Mouse (Mus musculus) limb, embryonic 15.5 days (tissue): ENCODE measurements around the gene Ddost. TPM values are rescaled to one million over a fixed set of nuclear protein-coding genes. Genes with fewer than 3 reads are reported as not detected.

Source experiments
- ATAC-seq: fragments of 200-750 bp; cut with Nextera tagmentation; 2 replicates; pipeline ENCODE4 v1.8.0; 2017; ENCODE audit warnings: low read depth, moderate TSS enrichment; ENCODE audit not compliant: insufficient number of reproducible peaks, low FRiP score, low TSS enrichment
- H3K27ac ChIP-seq: fragments of 300-500 bp; sonication (generic); 2 replicates; pipeline ENCODE4 v1.5.1; 2015; ENCODE audit warnings: moderate library complexity, mild to moderate bottlenecking, inconsistent platforms
- H3K27me3 ChIP-seq: fragments of 300-500 bp; sonication (generic); 2 replicates; pipeline ENCODE4 v1.6.1; 2015; ENCODE audit warnings: inconsistent platforms
- H3K36me3 ChIP-seq: fragments of 300-500 bp; sonication (generic); 2 replicates; pipeline ENCODE4 v1.6.1; 2015; ENCODE audit warnings: inconsistent platforms
- H3K4me1 ChIP-seq: fragments of 300-500 bp; sonication (generic); 2 replicates; pipeline ENCODE4 v1.6.1; 2015; ENCODE audit warnings: inconsistent platforms
- H3K4me2 ChIP-seq: fragments of 300-500 bp; sonication (generic); 2 replicates; pipeline ENCODE4 v1.6.1; 2015; ENCODE audit warnings: mild to moderate bottlenecking, inconsistent platforms
- H3K4me3 ChIP-seq: fragments of 300-500 bp; sonication (generic); 2 replicates; pipeline ENCODE4 v1.5.1; 2015; ENCODE audit warnings: mild to moderate bottlenecking, inconsistent platforms
- H3K9ac ChIP-seq: fragments of 300-500 bp; sonication (generic); 2 replicates; pipeline ENCODE4 v1.6.1; 2015; ENCODE audit warnings: inconsistent platforms
- H3K9me3 ChIP-seq: fragments of 300-500 bp; sonication (generic); 2 replicates; pipeline ENCODE4 v1.6.1; 2016; ENCODE audit warnings: inconsistent platforms
- WGBS: fragments of 180-500 bp; shearing (Covaris S2); methylation state at CpG from one replicate; pipeline ENCODE4 v1.1.7; 2015; 5-methylcytosine and 5-hydroxymethylcytosine counted together
- polyA plus RNA-seq: library from polyadenylated mRNA; unstranded; fragments of >200 nt; fragmentation: Nextera tagmentation; extraction: Ambion mirVana; gene quantifications from 2 replicates; pipeline ENCODE4 v1.2.1, GENCODE M21; 2015

The Ddost gene
- 395 and 402 TPM in 2 replicates for polyA plus RNA-seq

DNA sequence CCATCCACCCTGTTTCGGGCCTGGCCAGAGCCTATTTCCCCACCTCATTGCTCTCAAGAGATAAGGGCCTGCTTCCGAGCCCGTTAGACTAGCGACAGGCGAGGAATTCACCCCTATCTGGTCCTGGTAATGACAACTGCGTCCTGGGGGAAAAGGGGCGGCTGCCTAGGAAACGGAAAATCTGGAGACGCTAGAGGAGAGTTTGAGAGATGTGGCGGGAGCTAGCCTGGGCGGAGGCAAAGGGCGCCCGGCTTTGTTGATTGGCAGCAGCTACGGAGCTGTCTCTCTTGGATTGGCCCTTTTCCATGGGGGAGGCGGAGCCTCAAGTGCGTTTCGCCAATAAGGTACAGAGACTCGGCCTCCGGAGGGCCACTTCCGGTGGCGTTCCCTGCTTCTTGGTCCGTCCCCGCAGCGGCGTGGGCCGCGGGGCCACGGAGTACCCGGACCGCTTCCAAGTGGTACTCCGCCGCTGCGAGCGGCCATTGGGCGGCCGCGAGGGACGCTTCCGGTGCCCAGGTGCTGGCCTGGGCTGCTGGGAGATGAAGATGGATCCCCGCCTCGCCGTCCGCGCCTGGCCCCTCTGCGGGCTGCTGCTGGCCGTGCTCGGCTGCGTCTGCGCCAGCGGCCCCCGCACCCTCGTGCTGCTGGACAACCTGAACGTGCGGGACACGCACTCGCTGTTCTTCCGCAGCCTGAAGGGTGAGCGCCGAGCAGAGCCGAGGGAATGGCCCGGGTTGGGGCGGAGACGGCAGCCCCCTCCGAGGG lies at the start of gene Ddost:
Ddost (plus strand) TSS at position 391 of the 765 bp plus-strand sequence.
- Histone ChIP-seq H3K27ac (peak within 1 kb of the TSS; percentile 83), H3K4me1 (peaks cover 18% of the 10 kb centered on the region), H3K9me3 (no peaks in the 10 kb centered on the region), H3K4me2 (peak within 1 kb of the TSS; percentile 86), H3K4me3 (peak within 1 kb of the TSS; percentile 95), H3K27me3 (no peaks in the 10 kb centered on the region), H3K9ac (peak within 1 kb of the TSS; percentile 96), H3K36me3 (peaks cover 30% of the 10 kb centered on the region)
- ATAC-seq = peak; percentile 96
- WGBS = under 1% methylated on average over 64 of the region's 64 CpGs

GRCm38 (mm10) chr4:138257116-138257687 lies 47.3 kb upstream of the Ddost start:
- 73% methylated on average over 22 of the region's 22 CpGs for WGBS
- Histone ChIP-seq H3K4me1 (peaks cover 5% of the 10 kb centered on the region), H3K27ac (no peak overlapping the region), H3K36me3 (no peaks in the 10 kb centered on the region), H3K4me2 (no peak overlapping the region), H3K4me3 (no peak overlapping the region), H3K9me3 (no peaks in the 10 kb centered on the region), H3K27me3 (peaks cover 22% of the 10 kb centered on the region), H3K9ac (no peak overlapping the region)
- ATAC-seq = no peak

GRCm38 (mm10) chr4:138258663-138259062 lies 45.9 kb upstream of the Ddost start:
- no peaks in the 10 kb centered on the region for H3K9me3 ChIP-seq
- no peak overlapping the region for H3K27ac ChIP-seq
- WGBS = 74% methylated on average over 7 of the region's 7 CpGs
- peaks cover 18% of the 10 kb centered on the region for H3K27me3 ChIP-seq
- no peak overlapping the region for H3K4me2 ChIP-seq
- no peaks in the 10 kb centered on the region for H3K36me3 ChIP-seq
- H3K4me3 ChIP-seq = no peak overlapping the region
- no peak overlapping the region for H3K9ac ChIP-seq
- ATAC-seq = no peak
- H3K4me1 ChIP-seq = 0 out of 2 replicates have a peak, but pooled peaks cover 10% of the 10 kb centered on the region

DNA sequence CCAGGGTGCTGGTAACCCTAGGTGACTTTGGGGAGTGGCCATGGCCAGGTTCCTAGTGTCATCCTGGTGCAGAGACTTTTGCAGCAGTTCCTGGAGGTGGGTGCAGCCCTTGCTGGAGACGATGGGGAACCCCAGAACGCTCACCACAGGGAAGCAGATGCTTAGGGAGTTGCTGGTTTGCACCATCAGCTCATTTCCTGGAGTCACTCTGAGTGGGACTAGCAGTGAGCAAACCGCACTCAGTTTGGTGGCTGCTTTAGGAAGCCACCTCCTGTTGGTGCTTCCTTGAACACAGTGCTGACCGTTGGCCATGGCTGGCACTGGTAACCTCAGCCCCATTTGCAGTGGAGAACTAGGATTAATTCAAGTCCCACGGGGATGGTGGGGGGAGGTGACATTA lies 45.0 kb upstream of the Ddost start:
- no peaks in the 10 kb centered on the region for H3K36me3 ChIP-seq
- WGBS = 81% methylated on average over 5 of the region's 5 CpGs
- 0 out of 2 replicates have a peak, but pooled peaks cover 10% of the 10 kb centered on the region for H3K4me1 ChIP-seq
- no peaks in the 10 kb centered on the region for H3K9me3 ChIP-seq
- H3K4me3 ChIP-seq = no peak overlapping the region
- no peak overlapping the region for H3K4me2 ChIP-seq
- H3K27me3 ChIP-seq = peaks cover 17% of the 10 kb centered on the region
- H3K9ac ChIP-seq = no peak overlapping the region
- ATAC-seq = no peak
- no peak overlapping the region for H3K27ac ChIP-seq

DNA sequence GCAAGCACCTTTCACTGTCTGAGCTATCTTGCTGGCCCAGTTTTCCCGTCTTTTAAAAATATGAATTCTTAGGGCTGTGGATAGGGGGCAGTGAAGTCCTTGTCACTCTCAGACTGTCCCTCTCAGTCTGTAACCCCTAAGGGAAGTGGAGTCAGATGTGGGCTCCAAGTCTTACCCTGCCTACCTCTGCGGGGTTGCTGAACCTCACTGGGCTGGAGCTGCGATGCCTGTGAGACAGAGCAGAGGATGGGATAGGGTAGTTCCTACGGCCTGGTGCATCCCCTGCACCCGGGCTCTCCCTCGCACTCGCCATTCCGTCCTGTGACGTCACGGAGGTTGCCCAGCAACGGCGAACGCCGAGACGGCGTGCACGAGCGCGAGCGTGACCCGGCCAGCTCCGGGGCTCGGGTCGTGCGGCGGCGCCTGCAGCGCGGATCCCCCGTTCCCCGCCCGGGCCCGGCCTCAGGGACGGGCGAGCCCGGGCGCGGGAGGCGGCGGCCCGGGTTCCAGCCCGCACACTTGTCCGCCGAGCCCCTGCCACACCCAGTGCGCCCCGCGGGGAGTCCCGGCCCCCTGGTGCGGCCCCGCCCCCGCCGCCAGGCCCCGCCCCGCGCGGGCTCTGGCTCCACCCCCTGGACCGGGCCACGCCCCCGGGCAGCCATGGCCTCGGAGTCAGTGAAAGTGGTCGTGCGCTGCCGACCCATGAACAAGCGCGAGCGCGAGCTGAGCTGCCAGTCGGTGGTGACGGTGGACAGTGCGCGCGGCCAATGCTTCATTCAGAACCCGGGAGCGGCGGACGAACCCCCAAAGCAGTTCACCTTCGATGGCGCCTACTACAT lies 42.5 kb upstream of the Ddost start:
- 0 out of 2 replicates have a peak, but pooled peaks cover 10% of the 10 kb centered on the region for H3K4me1 ChIP-seq
- H3K4me3 ChIP-seq = peak overlapping the region; percentile 77
- under 1% methylated on average over 68 of the region's 78 CpGs for WGBS
- H3K27ac ChIP-seq = no peak overlapping the region
- no peaks in the 10 kb centered on the region for H3K9me3 ChIP-seq
- H3K36me3 ChIP-seq = no peaks in the 10 kb centered on the region
- H3K27me3 ChIP-seq = peaks cover 17% of the 10 kb centered on the region
- ATAC-seq = peak; percentile 84
- peak overlapping the region; percentile 17; the same call in 1 of the 2 replicates for H3K9ac ChIP-seq
- peak overlapping the region; percentile 84 for H3K4me2 ChIP-seq

GRCm38 (mm10) chr4:138267869-138268268 lies 36.7 kb upstream of the Ddost start:
- ATAC-seq = no peak
- Histone ChIP-seq H3K4me3 (no peak overlapping the region), H3K9ac (no peak overlapping the region), H3K4me1 (peaks cover 5% of the 10 kb centered on the region; the same call in 1 of the 2 replicates), H3K4me2 (no peak overlapping the region), H3K27me3 (peaks cover 15% of the 10 kb centered on the region), H3K27ac (no peak overlapping the region), H3K36me3 (no peaks in the 10 kb centered on the region), H3K9me3 (no peaks in the 10 kb centered on the region)
- WGBS = 85% methylated on average over 10 of the region's 10 CpGs

DNA sequence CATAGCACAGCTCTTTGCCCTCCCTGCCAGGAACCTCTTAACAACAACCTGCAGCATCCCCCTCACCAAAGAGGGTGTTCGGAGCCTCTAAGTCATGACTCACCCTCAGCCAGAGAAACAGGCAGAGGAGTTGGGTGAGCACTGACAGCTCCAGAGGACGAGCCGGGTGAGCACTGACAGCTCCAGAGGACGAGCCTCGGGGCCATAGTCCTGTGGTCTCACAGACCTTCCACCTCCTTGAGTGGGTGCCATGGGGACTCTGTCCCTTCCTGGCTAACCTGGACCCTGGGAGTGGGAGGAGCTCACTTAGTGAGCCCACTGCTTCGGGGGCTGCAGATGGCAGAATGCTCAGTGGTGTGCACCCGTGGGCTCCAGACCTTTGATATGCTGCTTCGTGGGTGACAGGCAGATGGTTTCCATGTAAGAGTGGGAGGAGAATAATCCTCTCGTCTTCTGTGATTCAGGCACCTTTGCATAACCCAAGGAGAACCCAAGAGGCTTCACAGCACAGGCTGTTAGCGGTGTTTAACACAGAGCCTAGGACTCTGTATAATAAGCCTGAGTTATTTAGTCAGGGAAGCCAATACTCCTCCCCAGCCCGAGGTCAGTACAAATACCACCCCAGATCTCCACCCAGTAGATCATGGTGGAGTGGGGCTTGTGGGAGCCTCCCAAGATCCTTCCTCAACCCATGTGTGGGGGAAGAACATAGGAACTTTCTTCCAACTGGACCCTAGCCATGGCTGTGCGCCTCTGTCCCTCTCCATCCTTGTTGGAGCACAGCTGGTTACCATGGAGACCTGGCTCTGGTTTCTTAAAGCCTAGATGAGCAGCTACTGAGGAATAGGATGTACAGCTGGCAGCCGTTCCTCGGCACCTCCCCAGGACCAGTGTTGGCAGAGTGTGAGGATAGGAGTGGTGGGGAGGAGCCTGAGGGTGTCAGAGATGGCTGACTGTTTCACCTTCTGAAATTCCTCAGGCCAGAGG lies 32.2 kb upstream of the Ddost start:
- no peaks in the 10 kb centered on the region for H3K27me3 ChIP-seq
- ATAC-seq = peak; percentile 73
- H3K9ac ChIP-seq = no peak overlapping the region
- H3K4me3 ChIP-seq = no peak overlapping the region
- no peaks in the 10 kb centered on the region for H3K36me3 ChIP-seq
- H3K4me2 ChIP-seq = no peak overlapping the region
- no peak overlapping the region for H3K27ac ChIP-seq
- WGBS = 57% methylated on average over 14 of the region's 14 CpGs
- no peaks in the 10 kb centered on the region for H3K9me3 ChIP-seq
- peaks cover 5% of the 10 kb centered on the region; the same call in 1 of the 2 replicates for H3K4me1 ChIP-seq

- Histone ChIP-seq H3K4me3 (no peak overlapping the region), H3K9me3 (no peaks in the 10 kb centered on the region), H3K27ac (no peak overlapping the region), H3K4me1 (no peaks in the 10 kb centered on the region), H3K27me3 (peaks cover 3% of the 10 kb centered on the region; the same call in 1 of the 2 replicates), H3K9ac (no peak overlapping the region), H3K4me2 (no peak overlapping the region), H3K36me3 (no peaks in the 10 kb centered on the region)
- no peak for ATAC-seq
- WGBS = 60% methylated on average over 7 of the region's 7 CpGs
Measured at GRCm38 (mm10) chr4:138278346-138278745, 26.2 kb upstream of the Ddost start.

- Histone ChIP-seq H3K4me1 (no peaks in the 10 kb centered on the region), H3K9me3 (no peaks in the 10 kb centered on the region), H3K27ac (no peak overlapping the region), H3K4me3 (no peak overlapping the region), H3K27me3 (no peaks in the 10 kb centered on the region; the same call in 1 of the 2 replicates), H3K9ac (no peak overlapping the region), H3K4me2 (no peak overlapping the region), H3K36me3 (no peaks in the 10 kb centered on the region)
- ATAC-seq = no peak
- WGBS = 23% methylated on average over 4 of the region's 4 CpGs
Measured at GRCm38 (mm10) chr4:138282834-138283233, 21.7 kb upstream of the Ddost start.

DNA sequence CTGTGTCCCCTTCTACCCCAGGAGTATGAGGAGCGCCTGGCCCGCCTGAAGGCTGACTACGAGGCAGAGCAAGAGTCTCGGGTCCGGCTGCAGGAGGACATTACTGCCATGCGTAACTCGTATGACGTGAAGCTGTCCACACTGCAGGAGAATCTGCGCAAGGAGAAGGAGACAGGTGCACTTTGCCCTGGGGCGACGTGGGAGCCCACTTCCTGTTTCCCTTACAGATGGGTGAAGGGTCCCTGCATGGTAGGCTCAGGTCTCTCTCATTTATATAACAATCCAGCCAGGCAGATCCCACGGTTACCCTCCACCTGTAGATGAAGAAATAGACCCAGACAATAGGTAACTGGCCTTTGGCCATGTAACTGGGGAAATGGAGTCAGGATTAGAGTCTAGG lies 18.1 kb upstream of the Ddost start:
- H3K27ac ChIP-seq = no peak overlapping the region
- no peaks in the 10 kb centered on the region for H3K4me1 ChIP-seq
- no peak overlapping the region for H3K4me3 ChIP-seq
- no peaks in the 10 kb centered on the region; the same call in 1 of the 2 replicates for H3K27me3 ChIP-seq
- no peak overlapping the region for H3K9ac ChIP-seq
- H3K9me3 ChIP-seq = no peaks in the 10 kb centered on the region
- H3K36me3 ChIP-seq = no peaks in the 10 kb centered on the region
- 83% methylated on average over 12 of the region's 12 CpGs for WGBS
- H3K4me2 ChIP-seq = no peak overlapping the region
- no peak for ATAC-seq

DNA sequence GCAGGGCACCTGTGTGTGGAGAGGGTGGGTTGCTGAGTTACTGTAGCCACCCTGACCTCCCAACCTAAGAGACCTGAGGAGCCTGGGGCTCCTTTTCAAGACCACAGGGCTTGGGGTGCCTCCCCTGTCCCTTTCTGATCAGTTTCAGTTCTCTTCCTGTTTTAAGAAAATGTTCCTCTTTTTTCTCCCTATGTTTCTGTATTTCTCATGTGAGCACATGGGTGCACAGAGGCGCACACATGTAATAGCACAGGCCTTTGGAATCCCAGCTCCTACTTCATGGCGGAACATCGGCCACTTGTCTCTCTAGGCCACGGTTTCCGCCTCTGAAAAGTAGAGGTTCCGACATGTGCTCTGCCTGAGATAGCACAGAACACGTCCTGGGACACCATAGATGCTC lies 15.8 kb upstream of the Ddost start:
- H3K36me3 ChIP-seq = no peaks in the 10 kb centered on the region
- no peak for ATAC-seq
- no peak overlapping the region for H3K4me3 ChIP-seq
- H3K4me1 ChIP-seq = no peaks in the 10 kb centered on the region
- no peak overlapping the region for H3K9ac ChIP-seq
- H3K9me3 ChIP-seq = no peaks in the 10 kb centered on the region
- no peak overlapping the region for H3K27ac ChIP-seq
- WGBS = 88% methylated on average over 7 of the region's 7 CpGs
- H3K27me3 ChIP-seq = no peaks in the 10 kb centered on the region; the same call in 1 of the 2 replicates
- no peak overlapping the region for H3K4me2 ChIP-seq
